Mouse (Mus musculus) liver, postnatal 0 days (tissue): ENCODE results near the gene Gm20388. TPM values are rescaled to one million over a fixed set of nuclear protein-coding genes. Genes with fewer than 3 reads are reported as not detected.
A peak's percentile ranks its signal among the peaks of the same experiment; 100 is the strongest.

Experiments
- ATAC-seq: fragments of 200-750 bp; cut with Nextera tagmentation; 2 replicates; pipeline ENCODE4 v1.8.0; 2017; ENCODE audit warnings: mild to moderate bottlenecking, moderate library complexity
- DNase-seq: peaks from one replicate; pipeline ENCODE4 v3.0.0-alpha.2; 2016
- H3K27ac ChIP-seq: fragments of 300-500 bp; sonication (generic); 2 replicates; pipeline ENCODE4 v1.5.1; 2014; ENCODE audit warnings: antibody characterized with exemption, moderate library complexity, mild to moderate bottlenecking, low read depth
- H3K27me3 ChIP-seq: fragments of 300-500 bp; sonication (generic); 2 replicates; pipeline ENCODE4 v1.6.1; 2014; ENCODE audit warnings: low read length, control low read depth, mixed read lengths; ENCODE audit not compliant: insufficient read depth
- H3K36me3 ChIP-seq: fragments of 300-500 bp; sonication (generic); replicated peaks from 2 replicates; pipeline ENCODE4 v1.6.1; 2014; ENCODE audit warnings: mild to moderate bottlenecking, control low read depth, low read length, moderate library complexity, mixed read lengths; ENCODE audit not compliant: insufficient read depth
- H3K4me1 ChIP-seq: fragments of 300-500 bp; sonication (generic); 2 replicates; pipeline ENCODE4 v1.6.1; 2014; ENCODE audit warnings: antibody characterized with exemption, mild to moderate bottlenecking, control low read depth; ENCODE audit not compliant: insufficient read depth
- H3K4me2 ChIP-seq: fragments of 300-500 bp; sonication (generic); 2 replicates; pipeline ENCODE4 v1.6.1; 2014; ENCODE audit warnings: low read depth, mild to moderate bottlenecking, low read length, moderate library complexity, mixed read lengths
- H3K4me3 ChIP-seq: fragments of 300-500 bp; sonication (generic); 2 replicates; pipeline ENCODE4 v1.5.1; 2014; ENCODE audit warnings: low read depth, low read length
- H3K9ac ChIP-seq: fragments of 300-500 bp; sonication (generic); replicated peaks from 2 replicates; pipeline ENCODE4 v1.6.1; 2014; ENCODE audit warnings: mild to moderate bottlenecking, moderate library complexity
- H3K9me3 ChIP-seq: fragments of 300-500 bp; sonication (generic); 2 replicates; pipeline ENCODE4 v1.6.1; 2016; ENCODE audit warnings: mild to moderate bottlenecking, control low read depth, low read length, mixed read lengths
- CTCF ChIP-seq: sonication (generic); IDR thresholded peaks from 2 replicates; pipeline ENCODE4 v1.5.1; 2016; ENCODE audit warnings: antibody characterized with exemption, low read depth
- EP300 ChIP-seq: IDR thresholded peaks from 2 replicates; pipeline ENCODE4 v1.6.1; 2016; ENCODE audit warnings: antibody characterized with exemption, low read depth, mild to moderate bottlenecking
- WGBS: fragments of 180-500 bp; shearing (Covaris S2); extraction: QIAGEN DNeasy Blood & Tissue Kit; methylation state at CpG from one replicate; pipeline ENCODE4 v1.1.7; 2014; ENCODE audit not compliant: insufficient replicate concordance; 5-methylcytosine and 5-hydroxymethylcytosine counted together
- polyA plus RNA-seq: library from polyadenylated mRNA; unstranded; fragments of >200 nt; fragmentation: Nextera tagmentation; extraction: Ambion mirVana; gene quantifications from 2 replicates; pipeline ENCODE4 v1.2.1, GENCODE M21; 2015

The Gm20388 gene
- polyA plus RNA-seq, 1 experiment from 2014 or later = not detected

DNA sequence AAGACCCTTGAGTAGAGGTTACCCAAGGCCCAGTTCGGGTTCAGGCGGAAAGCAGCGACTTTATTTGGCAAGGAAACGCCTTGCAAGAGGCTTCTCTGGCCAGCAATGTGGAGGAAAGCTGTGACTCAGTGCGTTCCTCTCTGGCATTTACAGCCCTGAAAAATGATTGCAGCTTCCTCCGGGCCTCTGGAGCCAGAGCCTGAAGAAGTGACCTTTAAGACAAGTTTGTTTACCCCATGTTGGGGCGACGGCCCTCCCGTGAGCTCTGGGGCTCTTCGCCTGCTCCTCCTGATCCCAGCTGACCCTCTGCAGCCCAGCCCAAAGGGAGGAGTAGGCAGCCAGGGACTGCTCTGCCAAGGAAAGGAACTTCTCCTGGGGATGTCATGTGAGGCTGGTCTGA, 1036.6 kb downstream of the Gm20388 start:
- Histone ChIP-seq H3K9ac (no peak overlapping the region), H3K4me2 (no peak overlapping the region), H3K4me3 (no peak overlapping the region), H3K27ac (0 out of 2 replicates have a peak overlapping the region, but pooled peaks have one; percentile 17), H3K36me3 (no peaks in the 10 kb centered on the region), H3K9me3 (no peaks in the 10 kb centered on the region), H3K4me1 (no peaks in the 10 kb centered on the region), H3K27me3 (no peaks in the 10 kb centered on the region)
- DNase-seq = no peak
- no peak for TF ChIP-seq EP300
- TF ChIP-seq CTCF = no peak
- WGBS = 34% methylated on average over 10 of the region's 10 CpGs
- no peak for ATAC-seq

DNA sequence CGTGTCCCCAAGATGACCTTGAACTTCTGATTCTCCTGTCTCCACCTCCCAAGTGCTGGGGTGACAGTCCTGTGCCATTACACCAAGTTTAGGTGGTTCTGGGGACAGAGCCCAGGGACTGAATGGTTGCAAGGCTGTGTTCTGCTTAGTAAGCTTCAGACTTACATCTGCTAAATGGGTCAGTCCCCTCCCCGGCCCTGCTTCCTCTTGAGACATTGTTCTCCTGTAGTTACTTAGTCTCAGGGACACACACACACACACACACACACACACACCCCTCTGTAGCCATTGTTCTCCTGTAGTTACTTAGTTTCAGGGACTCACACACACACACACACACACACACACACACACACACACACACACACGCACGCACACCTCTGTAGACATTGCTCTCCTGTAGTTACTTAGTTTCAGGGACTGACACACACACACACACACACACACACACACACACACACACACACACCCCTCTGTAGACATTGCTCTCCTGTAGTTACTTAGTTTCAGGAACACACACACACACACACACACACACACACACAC, 1037.5 kb downstream of the Gm20388 start:
- DNase-seq (no peak), ATAC-seq (no peak)
- Histone ChIP-seq H3K4me1 (no peaks in the 10 kb centered on the region), H3K9me3 (no peaks in the 10 kb centered on the region), H3K27ac (0 out of 2 replicates have a peak overlapping the region, but pooled peaks have one; percentile 17), H3K4me3 (no peak overlapping the region), H3K4me2 (no peak overlapping the region), H3K9ac (no peak overlapping the region), H3K27me3 (no peaks in the 10 kb centered on the region), H3K36me3 (no peaks in the 10 kb centered on the region)
- WGBS = 41% methylated on average over 4 of the region's 4 CpGs
- no peak for TF ChIP-seq CTCF
- no peak for TF ChIP-seq EP300

DNA sequence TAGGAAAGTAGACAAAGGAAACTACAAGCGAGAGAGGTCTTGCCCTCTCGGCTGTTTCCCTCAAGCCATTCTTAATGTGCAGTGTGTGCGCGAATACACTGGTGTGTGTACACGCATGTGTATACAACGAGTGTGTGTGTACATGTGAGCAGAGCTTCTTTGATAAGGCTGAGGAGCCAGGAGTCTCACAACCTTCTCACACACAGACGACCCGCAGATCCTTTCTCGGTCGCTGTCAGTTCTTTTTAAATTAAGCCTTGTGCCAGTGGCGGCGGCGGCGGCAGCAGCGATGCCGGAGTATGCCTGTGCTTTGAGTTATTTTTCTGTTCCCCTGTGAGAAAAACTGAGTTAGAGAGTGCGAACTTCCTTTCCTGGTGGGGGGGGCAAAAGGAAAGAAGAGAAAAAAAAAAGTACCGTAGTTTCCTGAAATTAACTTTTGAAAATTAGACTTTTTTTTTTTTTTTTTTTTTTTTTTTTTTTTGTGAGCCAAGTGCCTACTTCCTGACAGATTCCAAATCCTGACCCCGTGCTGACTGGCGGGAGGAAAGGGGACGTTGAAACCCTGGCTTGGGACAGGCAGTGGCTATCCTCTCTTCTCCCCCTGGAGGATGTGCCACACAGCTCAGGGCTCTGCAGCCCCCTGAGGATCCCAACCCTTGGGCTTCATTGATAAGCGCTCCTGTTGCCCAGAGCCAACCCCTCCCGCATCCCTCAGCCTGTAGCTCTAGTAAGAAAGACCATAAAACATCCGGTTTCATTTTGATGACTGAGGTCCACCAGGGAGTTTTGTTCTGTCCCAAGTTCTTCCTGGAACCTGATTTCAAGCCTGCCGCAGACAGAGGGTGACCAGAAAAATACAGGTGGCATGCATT, 1038.2 kb downstream of the Gm20388 start:
- H3K9ac ChIP-seq = no peak overlapping the region
- DNase-seq (no peak), ATAC-seq (no peak)
- no peak overlapping the region for H3K4me3 ChIP-seq
- 0 out of 2 replicates have a peak overlapping the region, but pooled peaks have one; percentile 11 for H3K27ac ChIP-seq
- TF ChIP-seq EP300 = no peak
- no peak for TF ChIP-seq CTCF
- no peaks in the 10 kb centered on the region for H3K36me3 ChIP-seq
- peak overlapping the region; percentile 45 for H3K4me2 ChIP-seq
- H3K9me3 ChIP-seq = no peaks in the 10 kb centered on the region
- 33% methylated on average over 25 of the region's 25 CpGs for WGBS
- no peaks in the 10 kb centered on the region for H3K4me1 ChIP-seq
- no peaks in the 10 kb centered on the region for H3K27me3 ChIP-seq

DNA sequence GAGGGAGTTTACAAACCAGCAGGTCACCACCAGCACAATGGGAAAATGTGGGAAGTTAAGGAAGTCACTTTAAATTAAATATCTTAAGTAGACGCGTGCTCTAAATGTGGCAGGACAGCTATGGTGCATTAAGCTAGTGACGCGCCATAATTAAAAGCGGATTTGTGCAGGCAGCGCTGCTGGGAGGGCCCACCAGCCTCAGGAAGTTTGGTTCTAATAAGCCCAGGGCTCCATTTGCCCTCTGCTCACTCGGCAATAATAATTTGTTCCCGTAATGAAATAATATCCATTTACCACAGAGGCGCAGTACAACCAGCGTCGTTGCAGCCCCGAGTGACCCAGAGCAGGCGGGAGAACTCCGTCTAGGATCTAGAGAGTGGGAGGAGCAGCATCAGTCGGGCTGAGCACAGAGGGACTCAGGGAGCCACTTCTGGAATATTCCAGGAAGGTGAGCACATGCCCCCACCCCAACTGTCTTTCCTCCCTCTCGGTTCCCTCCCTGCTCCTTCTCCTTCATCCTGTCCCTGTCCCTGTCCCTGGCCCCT, 1040.1 kb downstream of the Gm20388 start:
- DNase-seq = no peak
- no peak overlapping the region for H3K27ac ChIP-seq
- whole genome bisulfite sequencing = 66% methylated on average over 16 of the region's 16 CpGs

DNA sequence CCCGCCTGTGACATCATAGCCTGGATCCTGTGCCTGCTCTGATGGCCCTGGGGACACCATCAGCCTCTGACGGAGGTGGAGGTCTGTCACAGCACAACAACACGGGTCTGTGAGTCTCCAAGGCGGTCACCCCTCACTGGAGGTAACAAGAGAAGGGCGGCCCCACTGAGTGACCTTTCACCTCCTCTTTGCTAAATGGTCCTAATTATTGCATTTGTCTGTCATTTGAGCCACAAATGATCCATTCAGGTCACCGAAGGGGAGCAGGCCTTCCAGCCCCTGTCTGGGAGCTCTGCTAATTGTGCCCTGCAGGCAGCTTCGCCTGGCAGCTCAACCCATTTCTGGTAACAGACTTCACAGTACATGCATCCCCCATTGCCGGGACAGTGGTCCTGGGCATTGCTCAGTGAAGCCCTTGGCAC, 1048.8 kb downstream of the Gm20388 start:
- Histone ChIP-seq H3K4me1 (no peaks in the 10 kb centered on the region), H3K36me3 (no peaks in the 10 kb centered on the region), H3K9ac (no peak overlapping the region), H3K27me3 (no peaks in the 10 kb centered on the region), H3K4me3 (no peak overlapping the region), H3K27ac (no peak overlapping the region), H3K9me3 (no peaks in the 10 kb centered on the region), H3K4me2 (no peak overlapping the region)
- DNase-seq (no peak), ATAC-seq (no peak)
- 52% methylated on average over 8 of the region's 8 CpGs for WGBS
- no peak for TF ChIP-seq EP300
- no peak for TF ChIP-seq CTCF

More for the DNA sequence above, 1040.1 kb downstream of the Gm20388 start:
- H3K9me3 ChIP-seq = no peaks in the 10 kb centered on the region
- H3K36me3 ChIP-seq = no peaks in the 10 kb centered on the region
- H3K4me2 ChIP-seq = no peak overlapping the region
- no peak for TF ChIP-seq EP300
- TF ChIP-seq CTCF = no peak
- no peak for ATAC-seq
- H3K4me1 ChIP-seq = no peaks in the 10 kb centered on the region
- H3K4me3 ChIP-seq = no peak overlapping the region
- no peak overlapping the region for H3K9ac ChIP-seq
- no peaks in the 10 kb centered on the region for H3K27me3 ChIP-seq

DNA sequence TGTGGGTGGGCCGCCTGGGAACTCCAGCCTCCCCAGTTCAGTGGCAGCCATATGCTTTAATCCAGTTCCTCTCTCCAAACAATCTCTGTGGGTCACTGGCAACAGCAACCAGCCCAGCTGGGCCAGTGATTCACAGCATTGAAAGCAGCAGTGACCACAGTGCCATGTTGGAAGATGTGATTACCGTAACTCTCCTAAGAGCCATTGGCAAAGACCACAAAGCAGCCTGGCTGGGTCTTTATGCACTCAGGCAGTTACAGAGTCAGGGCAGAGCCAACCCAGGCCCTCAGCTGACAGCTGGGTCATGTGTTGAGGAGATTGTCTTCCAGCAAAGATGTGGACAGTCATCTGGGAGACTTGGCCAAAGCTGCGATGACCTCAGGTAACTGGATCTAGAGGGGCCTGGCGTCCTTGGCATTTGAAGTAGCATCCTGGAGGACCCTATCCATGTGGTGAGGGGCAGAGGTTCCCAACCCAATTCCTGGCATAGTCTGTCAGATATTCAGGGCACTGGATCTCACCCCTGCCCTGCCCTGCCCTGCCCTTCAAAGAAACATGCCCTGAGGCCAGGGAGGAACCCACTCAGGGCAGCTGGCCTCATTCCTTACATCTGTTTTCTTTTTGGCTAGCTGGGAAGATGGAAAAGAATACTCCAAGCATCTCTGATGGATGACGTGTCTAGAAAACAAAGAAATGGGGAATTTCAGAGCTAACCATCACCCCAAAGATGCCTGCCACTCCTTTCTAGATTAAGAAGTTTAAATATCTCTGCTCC, 1052.2 kb downstream of the Gm20388 start:
- ATAC-seq (no peak), DNase-seq (no peak)
- Histone ChIP-seq H3K4me1 (no peaks in the 10 kb centered on the region), H3K27ac (no peak overlapping the region), H3K27me3 (0 out of 2 replicates have a peak, but pooled peaks cover 3% of the 10 kb centered on the region), H3K9ac (no peak overlapping the region), H3K9me3 (no peaks in the 10 kb centered on the region), H3K4me3 (no peak overlapping the region), H3K36me3 (no peaks in the 10 kb centered on the region), H3K4me2 (no peak overlapping the region)
- 86% methylated on average over 5 of the region's 5 CpGs for WGBS
- no peak for TF ChIP-seq EP300
